Mouse (Mus musculus) MEL (cell line): ENCODE data around the gene Itpr3. TPM values are rescaled to one million over a fixed set of nuclear protein-coding genes. Genes with fewer than 3 reads are reported as not detected.

Experiments
- DNase-seq: peaks from one replicate; pipeline ENCODE4 v3.0.0; 2011; ENCODE audit warnings: low read depth, low spot score
- H3K27ac ChIP-seq: 2 replicates; pipeline ENCODE4 v1.5.1; 2012; ENCODE audit warnings: low read depth, mild to moderate bottlenecking, control low read depth, low read length, moderate library complexity; ENCODE audit not compliant: control insufficient read depth
- H3K27me3 ChIP-seq, 2 experiments: fragments of 150-350 bp in 1 of 2; sonication (generic) in 1 of 2; 2 replicates each; pipeline ENCODE4 v1.6.1; 2012; ENCODE audit warnings: low read length in 2 of 2, mild to moderate bottlenecking in 2 of 2, improper control_type of control experiment in 1 of 2, moderate library complexity in 1 of 2; ENCODE audit not compliant: insufficient read depth in 2 of 2, control insufficient read depth in 1 of 2
- H3K36me3 ChIP-seq, 2 experiments: 2 replicates each; pipeline ENCODE4 v1.6.1; 2012 to 2014; ENCODE audit warnings: low read length in 2 of 2, improper control_type of control experiment in 1 of 2, inconsistent platforms in 1 of 2, mild to moderate bottlenecking in 1 of 2; ENCODE audit not compliant: insufficient read depth in 2 of 2, control insufficient read depth in 1 of 2
- H3K4me1 ChIP-seq, 2 experiments: fragments of 150-350 bp in 1 of 2; sonication (generic) in 1 of 2; 2 replicates each; pipeline ENCODE4 v1.6.1; 2012; ENCODE audit warnings: low read length in 2 of 2, improper control_type of control experiment in 1 of 2, mild to moderate bottlenecking in 1 of 2; ENCODE audit not compliant: insufficient read depth in 2 of 2, control insufficient read depth in 1 of 2
- H3K4me3 ChIP-seq, 2 experiments: fragments of 150-350 bp in 1 of 2; sonication (generic) in 1 of 2; 2 replicates each; pipeline ENCODE4 v1.5.1; 2012; ENCODE audit warnings: low read depth in 2 of 2, low read length in 2 of 2, mild to moderate bottlenecking in 2 of 2, moderate library complexity in 2 of 2, control low read depth in 1 of 2, improper control_type of control experiment in 1 of 2; ENCODE audit not compliant: control insufficient read depth in 1 of 2, insufficient read depth in 1 of 2
- H3K79me2 ChIP-seq: 2 replicates; pipeline ENCODE4 v1.6.1; 2012; ENCODE audit warnings: mild to moderate bottlenecking, low read length, moderate library complexity; ENCODE audit not compliant: control insufficient read depth, poor library complexity, insufficient read depth
- H3K9ac ChIP-seq: 2 replicates; pipeline ENCODE4 v1.6.1; 2012; ENCODE audit warnings: low read depth, mild to moderate bottlenecking, control low read depth, low read length, moderate library complexity; ENCODE audit not compliant: control insufficient read depth, poor library complexity, severe bottlenecking
- H3K9me3 ChIP-seq: fragments of 150-350 bp; sonication (generic); replicated peaks from 2 replicates; pipeline ENCODE4 v1.6.1; 2012; ENCODE audit warnings: mild to moderate bottlenecking, low read length, improper control_type of control experiment, moderate library complexity; ENCODE audit not compliant: insufficient read depth
- BHLHE40 ChIP-seq: IDR thresholded peaks from 2 replicates; pipeline ENCODE4 v1.6.1; 2012; ENCODE audit warnings: low read depth, mild to moderate bottlenecking, inconsistent platforms, low read length, improper control_type of control experiment, borderline replicate concordance
- CHD2 ChIP-seq: IDR thresholded peaks from 2 replicates; pipeline ENCODE4 v1.6.1; 2011; ENCODE audit warnings: low read length, improper control_type of control experiment
- CTCF ChIP-seq, 3 experiments: IDR thresholded peaks in 2 of 3; conservative IDR thresholded peaks in 1 of 3; 2 replicates each; pipeline ENCODE4 v1.5.1; 2011 to 2012; ENCODE audit warnings: low read length in 3 of 3, low read depth in 2 of 3, mild to moderate bottlenecking in 2 of 3, improper control_type of control experiment in 1 of 3, inconsistent platforms in 1 of 3, mixed read lengths in 1 of 3, moderate library complexity in 1 of 3; ENCODE audit not compliant: control insufficient read depth in 1 of 3, insufficient read depth in 1 of 3, poor library complexity in 1 of 3, severe bottlenecking in 1 of 3
- E2F4 ChIP-seq: IDR thresholded peaks from 2 replicates; pipeline ENCODE4 v1.6.1; 2011; ENCODE audit warnings: low read depth, low read length, improper control_type of control experiment, borderline replicate concordance
- ELF1 ChIP-seq: IDR thresholded peaks from 2 replicates; pipeline ENCODE4 v1.6.1; 2014; ENCODE audit warnings: low read depth, mild to moderate bottlenecking, inconsistent platforms, low read length, improper control_type of control experiment, moderate library complexity
- EP300 ChIP-seq, 2 experiments: IDR thresholded peaks; 2 replicates each; pipeline ENCODE4 v1.6.1; 2011; ENCODE audit warnings: improper control_type of control experiment in 2 of 2, low read length in 2 of 2, low read depth in 1 of 2, mild to moderate bottlenecking in 1 of 2
- GABPA ChIP-seq: IDR thresholded peaks from 2 replicates; pipeline ENCODE4 v1.6.1; 2012; ENCODE audit warnings: low read depth, mild to moderate bottlenecking, inconsistent platforms, low read length, improper control_type of control experiment, moderate library complexity
- JUND ChIP-seq: IDR thresholded peaks from 2 replicates; pipeline ENCODE4 v1.6.1; 2011; ENCODE audit warnings: low read depth, mild to moderate bottlenecking, improper control_type of control experiment, low read length
- KAT2A ChIP-seq: conservative IDR thresholded peaks from 2 replicates; pipeline ENCODE4 v1.6.1; 2012; ENCODE audit warnings: low read depth, low read length, improper control_type of control experiment, inconsistent platforms
- MAFK ChIP-seq: IDR thresholded peaks from 2 replicates; pipeline ENCODE4 v1.6.1; 2011; ENCODE audit warnings: low read depth, mild to moderate bottlenecking, low read length, improper control_type of control experiment, borderline replicate concordance
- MAZ ChIP-seq: IDR thresholded peaks from 2 replicates; pipeline ENCODE4 v1.6.1; 2012; ENCODE audit warnings: low read depth, mild to moderate bottlenecking, inconsistent platforms, low read length, improper control_type of control experiment
- MXI1 ChIP-seq: IDR thresholded peaks from 2 replicates; pipeline ENCODE4 v1.6.1; 2011; ENCODE audit warnings: mild to moderate bottlenecking, low read depth, low read length, improper control_type of control experiment
- MYC ChIP-seq: IDR thresholded peaks from 2 replicates; pipeline ENCODE4 v1.6.1; 2011; ENCODE audit warnings: low read depth, mild to moderate bottlenecking, low read length, improper control_type of control experiment, moderate library complexity
- NELFE ChIP-seq: IDR thresholded peaks from 2 replicates; pipeline ENCODE4 v1.6.1; 2011; ENCODE audit warnings: low read depth, low read length, improper control_type of control experiment
- POLR2AphosphoS5 ChIP-seq: IDR thresholded peaks from 2 replicates; pipeline ENCODE4 v1.6.1; 2012; ENCODE audit warnings: low read depth, borderline replicate concordance, mild to moderate bottlenecking, inconsistent platforms, low read length, moderate library complexity, mixed read lengths
- SIN3A ChIP-seq: IDR thresholded peaks from 2 replicates; pipeline ENCODE4 v1.6.1; 2012; ENCODE audit warnings: low read length, improper control_type of control experiment, inconsistent platforms
- SMC3 ChIP-seq: IDR thresholded peaks from 2 replicates; pipeline ENCODE4 v1.6.1; 2011; ENCODE audit warnings: low read depth, low read length, improper control_type of control experiment
- TAL1 ChIP-seq: IDR thresholded peaks from 2 replicates; pipeline ENCODE4 v1.6.1; 2012; ENCODE audit warnings: mild to moderate bottlenecking, inconsistent platforms, low read length, moderate library complexity, mixed read lengths
- TCF12 ChIP-seq: IDR thresholded peaks from 2 replicates; pipeline ENCODE4 v1.6.1; 2014; ENCODE audit warnings: low read depth, mild to moderate bottlenecking, inconsistent platforms, low read length, improper control_type of control experiment, moderate library complexity
- ZC3H11A ChIP-seq: IDR thresholded peaks from 2 replicates; pipeline ENCODE4 v1.6.1; 2012; ENCODE audit warnings: low read depth, mild to moderate bottlenecking, inconsistent platforms, low read length, improper control_type of control experiment
- ZMIZ1 ChIP-seq: IDR thresholded peaks from 2 replicates; pipeline ENCODE4 v1.6.1; 2012; ENCODE audit warnings: low read depth, mild to moderate bottlenecking, inconsistent platforms, low read length, improper control_type of control experiment, moderate library complexity
- ZNF384 ChIP-seq: IDR thresholded peaks from 2 replicates; pipeline ENCODE4 v1.6.1; 2012; ENCODE audit warnings: low read depth, mild to moderate bottlenecking, inconsistent platforms, low read length, improper control_type of control experiment
- polyA plus RNA-seq, 2 experiments: library from polyadenylated mRNA; stranded (reverse) in 1 of 2; unstranded in 1 of 2; fragments of >175 nt in 1 of 2; fragments of >200 nt in 1 of 2; gene quantifications; 2 replicates each; pipeline versions ENCODE4 v1.2.1 to v1.2.4; 2012; ENCODE audit warnings: low replicate concordance in 2 of 2, low read depth in 1 of 2; ENCODE audit not compliant: insufficient read length in 2 of 2, insufficient read depth in 1 of 2, missing spikeins in 1 of 2
- total RNA-seq: library from RNA; depleted of rRNA; stranded (reverse); fragments of 300-350 nt; gene quantifications from 2 replicates; pipeline ENCODE4 v1.2.3, GENCODE M21; 2012

Gene Itpr3
- total and polyA plus RNA-seq, 3 experiments = 7.3 to 11.4 TPM; not detected in 1

- Histone ChIP-seq H3K27ac (no peak overlapping the region), H3K79me2 (no peaks in the 10 kb centered on the region), H3K4me3 (no peak overlapping the region), H3K4me1 (peaks cover 0 to 1% of the 10 kb centered on the region in 2 experiments; a peak in 1 of 4 replicates), H3K9ac (no peak overlapping the region), H3K27me3 (no peaks in the 10 kb centered on the region), H3K36me3 (peaks cover 0 to 1% of the 10 kb centered on the region in 2 experiments; a peak in 1 of 4 replicates), H3K9me3 (no peaks in the 10 kb centered on the region)
- TF ChIP-seq MAFK (no peak), JUND (no peak), NELFE (no peak), CHD2 (no peak), BHLHE40 (no peak), ELF1 (no peak), ZC3H11A (no peak), MYC (no peak), POLR2AphosphoS5 (no peak), TAL1 (no peak), MAZ (no peak), SIN3A (no peak), ZMIZ1 (no peak), CTCF (IDR thresholded peaks at IDR 0.05 in 2 of 3, conservative IDR thresholded peaks at IDR 0.05 in 1 of 3; ENCODE audit: control insufficient read depth in 1 of 3, insufficient read depth in 1 of 3, low read depth in 2 of 3, low read length in 3 of 3, poor library complexity in 1 of 3, severe bottlenecking in 1 of 3) (no peak), TCF12 (no peak), KAT2A (no peak)
- no peak for DNase-seq
Measured at GRCm38 (mm10) chr17:27072363-27072762, 15.3 kb downstream of the Itpr3 start.

DNA sequence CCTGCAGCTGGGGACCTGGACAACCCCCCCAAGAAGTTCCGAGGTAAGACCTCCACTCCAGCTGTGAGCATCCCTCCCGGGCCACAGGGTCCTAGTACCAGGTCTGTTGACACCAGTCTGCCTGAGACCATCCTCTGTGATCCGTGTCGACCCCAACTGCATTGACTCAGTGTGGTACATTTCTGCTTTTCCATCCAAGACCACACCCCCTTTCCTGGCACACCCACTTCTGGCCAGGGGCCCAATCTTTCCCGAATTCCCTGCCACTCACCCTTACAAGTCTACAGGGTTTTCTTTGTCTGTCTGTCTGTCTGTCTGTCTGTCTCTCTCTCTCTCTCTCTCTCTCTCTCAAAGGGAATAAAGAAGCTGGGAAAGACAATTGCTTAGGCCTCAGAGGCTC is 16.0 kb downstream of the Itpr3 start:
- Histone ChIP-seq H3K4me3 (no peak overlapping the region), H3K27ac (no peak overlapping the region)
- TF ChIP-seq MXI1 = no peak
- TF ChIP-seq SIN3A = no peak
- no peak for TF ChIP-seq MAZ
- TF ChIP-seq GABPA = no peak
- no peak for TF ChIP-seq MYC
- TF ChIP-seq ZNF384 = no peak
- no peak for TF ChIP-seq SMC3
- no peak for TF ChIP-seq E2F4
- TF ChIP-seq EP300 (IDR thresholded peaks at IDR 0.05; ENCODE audit: low read depth in 1 of 2, low read length in 2 of 2) = no peak
- TF ChIP-seq, all 39 proteins: peak for 0
- no peak overlapping the region for H3K9ac ChIP-seq
- H3K27me3 ChIP-seq = no peaks in the 10 kb centered on the region; a peak in 1 of 4 replicates
- H3K4me1 ChIP-seq = no peaks in the 10 kb centered on the region
- H3K36me3 ChIP-seq = no peaks in the 10 kb centered on the region
- no peaks in the 10 kb centered on the region for H3K9me3 ChIP-seq
- no peak for DNase-seq
- H3K79me2 ChIP-seq = no peaks in the 10 kb centered on the region
